Mouse (Mus musculus): ENCODE measurements around the gene Fbp1. TPM values are rescaled to one million over a fixed set of nuclear protein-coding genes. Genes with fewer than 3 reads are reported as not detected.
"Not testable (repeated sequence)": the region's sequence is repeated elsewhere in the genome, so short reads cannot be mapped to it uniquely, and the experiment has no call there.

Gene Fbp1
- polyA plus RNA-seq, 1 experiment from 2014 or later, result not detected

- Histone ChIP-seq H3K9ac (ENCODE audit: low read depth, low read length) (no peak overlapping the region), H3K4me3 (ENCODE audit: low read depth, low read length) (no peak overlapping the region)
These were observed 54.7 kb downstream of the Fbp1 start for GRCm38 (mm10) chr13:62833341-62833740.

GRCm38 (mm10) chr13:62832239-62832638, 55.8 kb downstream of the Fbp1 start:
- H3K4me2 ChIP-seq (replicated peaks; ENCODE audit: low read depth, low read length), result no peak overlapping the region
- H3K4me1 ChIP-seq (replicated peaks; ENCODE audit: control insufficient read depth, insufficient read depth, low read length), result no peaks in the 10 kb centered on the region
- DNase-seq (ENCODE audit: low spot score) (no peak), ATAC-seq (ENCODE audit: low FRiP score) (no peak)
- no peak overlapping the region for H3K9ac ChIP-seq (ENCODE audit: low read depth, low read length)
- H3K27me3 ChIP-seq (ENCODE audit: control insufficient read depth, insufficient read depth, low read length), result no peaks in the 10 kb centered on the region
- no peak overlapping the region for H3K27ac ChIP-seq (ENCODE audit: low read depth, low read length)
- no peaks in the 10 kb centered on the region for H3K36me3 ChIP-seq (ENCODE audit: control insufficient read depth, insufficient read depth, low read length)
- H3K4me3 ChIP-seq (ENCODE audit: low read depth, low read length), result no peak overlapping the region
- 85% methylated on average over 2 of the region's 2 CpGs for WGBS
- H3K9me3 ChIP-seq (ENCODE audit: control insufficient read depth, low read length), result no peaks in the 10 kb centered on the region

More at GRCm38 (mm10) chr13:62833341-62833740, 54.7 kb downstream of the Fbp1 start:
- WGBS, result 38% methylated on average over 4 of the region's 4 CpGs
- H3K36me3 ChIP-seq (ENCODE audit: control insufficient read depth, insufficient read depth, low read length), result no peaks in the 10 kb centered on the region
- no peak overlapping the region for H3K4me2 ChIP-seq (replicated peaks; ENCODE audit: low read depth, low read length)
- ATAC-seq (ENCODE audit: low FRiP score) (no peak), DNase-seq (ENCODE audit: low spot score) (no peak)
- H3K27me3 ChIP-seq (ENCODE audit: control insufficient read depth, insufficient read depth, low read length), result no peaks in the 10 kb centered on the region
- no peaks in the 10 kb centered on the region for H3K9me3 ChIP-seq (ENCODE audit: control insufficient read depth, low read length)
- H3K4me1 ChIP-seq (replicated peaks; ENCODE audit: control insufficient read depth, insufficient read depth, low read length), result no peaks in the 10 kb centered on the region
- no peak overlapping the region for H3K27ac ChIP-seq (ENCODE audit: low read depth, low read length)

GRCm38 (mm10) chr13:62815705-62816104, 72.4 kb downstream of the Fbp1 start:
- not testable (repeated sequence) for H3K4me1 ChIP-seq (replicated peaks; ENCODE audit: control insufficient read depth, insufficient read depth, low read length); ATAC-seq (ENCODE audit: low FRiP score); H3K9ac ChIP-seq (ENCODE audit: low read depth, low read length); H3K27me3 ChIP-seq (ENCODE audit: control insufficient read depth, insufficient read depth, low read length); H3K9me3 ChIP-seq (ENCODE audit: control insufficient read depth, low read length); H3K4me3 ChIP-seq (ENCODE audit: low read depth, low read length); H3K36me3 ChIP-seq (ENCODE audit: control insufficient read depth, insufficient read depth, low read length); H3K27ac ChIP-seq (ENCODE audit: low read depth, low read length); DNase-seq (ENCODE audit: low spot score); H3K4me2 ChIP-seq (replicated peaks; ENCODE audit: low read depth, low read length)
- 76% methylated on average over 3 of the region's 3 CpGs for WGBS

Other genes starting within 250 kb of the Fbp1 start
- 31.9 and 36.8 TPM in 2 replicates for gene Platr25, start 127.6 kb downstream of the Fbp1 start, polyA plus RNA-seq (2014; fragmentation: Nextera tagmentation; extraction: Ambion mirVana)
- 11.8 and 12.7 TPM in 2 replicates for gene Gm5141, start 102.5 kb downstream of the Fbp1 start, polyA plus RNA-seq (2014; fragmentation: Nextera tagmentation; extraction: Ambion mirVana)
- 0.14 TPM in 1 of 2 replicates, not detected in the other for gene Fbp2, start 29.9 kb downstream of the Fbp1 start, polyA plus RNA-seq (2014; fragmentation: Nextera tagmentation; extraction: Ambion mirVana)
- gene 2010111I01Rik, start 76.6 kb upstream of the Fbp1 start, polyA plus RNA-seq (2014; fragmentation: Nextera tagmentation; extraction: Ambion mirVana), result 41.9 and 46.2 TPM in 2 replicates